Mouse (Mus musculus): ENCODE measurements around the gene Cdk5. TPM values are rescaled to one million over a fixed set of nuclear protein-coding genes. Genes with fewer than 3 reads are reported as not detected.

Cdk5 gene
- polyA plus RNA-seq, 2 experiments = 8.2 to 10.3 TPM

- Histone ChIP-seq H3K9ac (replicated peaks) (peak within 1 kb of the TSS; percentile 70), H3K36me3 (replicated peaks; ENCODE audit: control insufficient read depth, insufficient read depth, low read depth) (no peaks in the 10 kb centered on the region), H3K4me1 (replicated peaks; ENCODE audit: control insufficient read depth in 2 of 2, insufficient read depth in 2 of 2, low read length in 1 of 2) (peaks cover 12 to 20% of the 10 kb centered on the region in 2 experiments; a peak in 3 of 4 replicates), H3K9me3 (ENCODE audit: control insufficient read depth, low read length) (no peaks in the 10 kb centered on the region), H3K4me3 (ENCODE audit: insufficient read depth in 1 of 2, low read depth in 2 of 2, low read length in 2 of 2) (peak within 1 kb of the TSS; percentile 75 to 94), H3K4me2 (ENCODE audit: low read depth) (peak within 1 kb of the TSS; percentile 69), H3K27me3 (ENCODE audit: control insufficient read depth, insufficient read depth, low read length) (peaks cover 2% of the 10 kb centered on the region), H3K27ac (peak within 1 kb of the TSS; percentile 80)
- peak; percentile 68 to 81 (median 71) for DNase-seq (ENCODE audit: low read depth in 3 of 3, low spot score in 3 of 3)
- 6% methylated on average over 7 of the region's 7 CpGs for WGBS (ENCODE audit: insufficient replicate concordance)
- TF ChIP-seq EP300 (IDR thresholded peaks at IDR 0.05; ENCODE audit: low read depth) (no peak), CTCF (IDR thresholded peaks at IDR 0.05; ENCODE audit: low read depth) (peak; percentile 98)
- no peak for ATAC-seq (ENCODE audit: insufficient read depth)
Measured at GRCm38 (mm10) chr5:24393392-24393997, 29.8 kb downstream of the Cdk5 start, which contains the start of gene Abcb8. TSS of gene Abcb8 (plus strand) at chr5:24393663.

DNA sequence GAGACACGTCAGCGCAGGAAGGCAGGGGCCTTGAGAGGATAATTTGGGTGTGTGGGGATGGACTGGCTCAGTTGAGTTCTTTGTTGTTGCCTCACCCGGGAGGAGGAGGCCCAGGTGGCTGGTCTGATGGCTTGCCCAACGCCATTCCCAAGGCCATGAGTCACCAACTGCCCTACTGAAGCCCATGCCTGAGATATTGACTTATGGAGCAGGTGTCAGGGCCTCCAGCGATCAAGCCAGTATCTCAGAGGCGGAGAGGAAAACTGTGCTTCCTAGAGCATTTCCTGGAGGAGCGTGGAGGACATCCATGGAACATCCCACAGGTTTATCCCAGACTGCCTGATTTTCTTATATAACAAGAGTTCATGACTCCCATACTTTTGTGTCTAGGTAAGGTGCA lies 30.6 kb downstream of the Cdk5 start:
- ATAC-seq (ENCODE audit: insufficient read depth) = no peak
- no peak for DNase-seq (ENCODE audit: low read depth in 3 of 3, low spot score in 3 of 3)
- H3K4me1 ChIP-seq (replicated peaks; ENCODE audit: control insufficient read depth in 2 of 2, insufficient read depth in 2 of 2, low read length in 1 of 2) = peaks cover 12 to 20% of the 10 kb centered on the region in 2 experiments; a peak in 3 of 4 replicates
- H3K4me3 ChIP-seq (ENCODE audit: insufficient read depth in 1 of 2, low read depth in 2 of 2, low read length in 2 of 2) = no peak overlapping the region
- no peak overlapping the region for H3K9ac ChIP-seq (replicated peaks)
- TF ChIP-seq CTCF (IDR thresholded peaks at IDR 0.05; ENCODE audit: low read depth) (no peak), EP300 (IDR thresholded peaks at IDR 0.05; ENCODE audit: low read depth) (no peak)
- H3K9me3 ChIP-seq (ENCODE audit: control insufficient read depth, low read length) = no peaks in the 10 kb centered on the region
- H3K27ac ChIP-seq = no peak overlapping the region
- H3K4me2 ChIP-seq (ENCODE audit: low read depth) = no peak overlapping the region
- 66% methylated on average over 7 of the region's 7 CpGs for WGBS (ENCODE audit: insufficient replicate concordance)
- peaks cover 10% of the 10 kb centered on the region for H3K27me3 ChIP-seq (ENCODE audit: control insufficient read depth, insufficient read depth, low read length)
- no peaks in the 10 kb centered on the region for H3K36me3 ChIP-seq (replicated peaks; ENCODE audit: control insufficient read depth, insufficient read depth, low read depth)

DNA sequence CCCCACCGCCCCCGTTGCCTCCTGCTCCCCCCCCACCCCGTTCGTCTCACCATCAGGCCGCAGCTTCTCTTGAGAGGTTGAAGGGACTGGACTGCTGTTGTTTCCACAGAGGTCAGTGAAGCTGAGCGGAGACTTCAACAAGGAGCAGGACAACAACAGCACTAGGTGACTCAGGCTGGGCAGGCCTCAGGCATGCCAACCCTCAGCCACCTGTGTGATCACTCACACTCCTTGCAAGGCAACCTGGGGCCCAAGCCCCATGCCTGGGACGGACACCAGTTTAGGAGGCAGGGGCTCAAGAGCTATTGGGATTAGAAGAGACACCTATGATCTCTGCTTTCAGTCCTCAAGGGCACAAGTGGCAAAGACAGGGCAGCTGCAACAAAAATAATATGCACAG lies 31.5 kb downstream of the Cdk5 start, which contains the start of gene Atg9b:
Gene Atg9b (minus strand): TSS at position 280 of the 400 bp plus-strand sequence.
- WGBS (ENCODE audit: insufficient replicate concordance) = 82% methylated on average over 7 of the region's 7 CpGs
- H3K36me3 ChIP-seq (replicated peaks; ENCODE audit: control insufficient read depth, insufficient read depth, low read depth) = no peaks in the 10 kb centered on the region
- H3K9ac ChIP-seq (replicated peaks) = no peak within 1 kb of the TSS
- DNase-seq (ENCODE audit: low read depth in 3 of 3, low spot score in 3 of 3) (no peak), ATAC-seq (ENCODE audit: insufficient read depth) (no peak)
- no peak within 1 kb of the TSS for H3K4me3 ChIP-seq (ENCODE audit: insufficient read depth in 1 of 2, low read depth in 2 of 2, low read length in 2 of 2)
- no peak within 1 kb of the TSS for H3K27ac ChIP-seq
- H3K27me3 ChIP-seq (ENCODE audit: control insufficient read depth, insufficient read depth, low read length) = peaks cover 18% of the 10 kb centered on the region
- no peaks in the 10 kb centered on the region for H3K9me3 ChIP-seq (ENCODE audit: control insufficient read depth, low read length)
- H3K4me2 ChIP-seq (ENCODE audit: low read depth) = no peak within 1 kb of the TSS
- no peak for TF ChIP-seq CTCF (IDR thresholded peaks at IDR 0.05; ENCODE audit: low read depth)
- no peak for TF ChIP-seq EP300 (IDR thresholded peaks at IDR 0.05; ENCODE audit: low read depth)
- H3K4me1 ChIP-seq (replicated peaks; ENCODE audit: control insufficient read depth in 2 of 2, insufficient read depth in 2 of 2, low read length in 1 of 2) = peaks cover 12 to 20% of the 10 kb centered on the region in 2 experiments; a peak in 3 of 4 replicates

- ATAC-seq (ENCODE audit: insufficient read depth) = no peak
- no peaks in the 10 kb centered on the region for H3K36me3 ChIP-seq (replicated peaks; ENCODE audit: control insufficient read depth, insufficient read depth, low read depth)
- H3K9ac ChIP-seq (replicated peaks) = no peak overlapping the region
- no peaks in the 10 kb centered on the region for H3K9me3 ChIP-seq (ENCODE audit: control insufficient read depth, low read length)
- DNase-seq (ENCODE audit: low read depth in 3 of 3, low spot score in 3 of 3) = no peak
- H3K27me3 ChIP-seq (ENCODE audit: control insufficient read depth, insufficient read depth, low read length) = peaks cover 25% of the 10 kb centered on the region
- H3K4me2 ChIP-seq (ENCODE audit: low read depth) = peak overlapping the region; percentile 14
- H3K27ac ChIP-seq = no peak overlapping the region
- no peak overlapping the region for H3K4me3 ChIP-seq (ENCODE audit: insufficient read depth in 1 of 2, low read depth in 2 of 2, low read length in 2 of 2)
- H3K4me1 ChIP-seq (replicated peaks; ENCODE audit: control insufficient read depth in 2 of 2, insufficient read depth in 2 of 2, low read length in 1 of 2) = peaks cover 5 to 18% of the 10 kb centered on the region in 2 experiments; a peak in 3 of 4 replicates
- TF ChIP-seq EP300 (IDR thresholded peaks at IDR 0.05; ENCODE audit: low read depth) (no peak), CTCF (IDR thresholded peaks at IDR 0.05; ENCODE audit: low read depth) (no peak)
- 63% methylated on average over 4 of the region's 4 CpGs for WGBS (ENCODE audit: insufficient replicate concordance)
Measured at GRCm38 (mm10) chr5:24389658-24390020, 33.7 kb downstream of the Cdk5 start.

- no peak for ATAC-seq (ENCODE audit: insufficient read depth)
- no peak for DNase-seq (ENCODE audit: low read depth in 3 of 3, low spot score in 3 of 3)
- Histone ChIP-seq H3K36me3 (replicated peaks; ENCODE audit: control insufficient read depth, insufficient read depth, low read depth) (no peaks in the 10 kb centered on the region), H3K27ac (no peak overlapping the region), H3K9ac (replicated peaks) (no peak overlapping the region), H3K9me3 (ENCODE audit: control insufficient read depth, low read length) (no peaks in the 10 kb centered on the region), H3K4me2 (ENCODE audit: low read depth) (peak overlapping the region; percentile 14; the same call in 1 of the 2 replicates), H3K27me3 (ENCODE audit: control insufficient read depth, insufficient read depth, low read length) (peaks cover 25% of the 10 kb centered on the region), H3K4me3 (ENCODE audit: insufficient read depth in 1 of 2, low read depth in 2 of 2, low read length in 2 of 2) (no peak overlapping the region), H3K4me1 (replicated peaks; ENCODE audit: control insufficient read depth in 2 of 2, insufficient read depth in 2 of 2, low read length in 1 of 2) (peaks cover 5 to 21% of the 10 kb centered on the region in 2 experiments; a peak in 3 of 4 replicates)
- TF ChIP-seq EP300 (IDR thresholded peaks at IDR 0.05; ENCODE audit: low read depth) (no peak), CTCF (IDR thresholded peaks at IDR 0.05; ENCODE audit: low read depth) (no peak)
- 46% methylated on average over 6 of the region's 7 CpGs for WGBS (ENCODE audit: insufficient replicate concordance)
Measured at GRCm38 (mm10) chr5:24389011-24389657, 34.2 kb downstream of the Cdk5 start.
